ENCODE assay signal across 25 mouse cellular contexts in the genomic region with DNA sequence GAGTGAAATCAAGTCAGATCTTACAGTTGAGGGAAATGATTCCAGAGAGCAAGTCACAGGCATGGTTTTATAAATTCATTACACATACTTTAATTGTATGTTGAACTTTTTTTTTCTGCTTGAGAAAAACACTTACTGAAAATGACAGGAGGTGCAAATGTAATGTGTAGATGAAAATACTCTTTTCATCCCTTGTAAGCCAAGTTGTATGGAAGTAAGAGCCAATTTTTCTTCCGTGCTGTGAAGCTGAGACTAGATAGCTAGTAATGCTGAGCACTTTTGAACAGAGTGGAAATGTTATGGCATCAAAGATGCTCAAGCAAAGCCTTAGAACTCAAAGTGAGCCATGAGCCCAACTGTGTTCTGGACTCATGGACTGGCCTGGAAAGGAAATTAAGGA.
A peak's percentile ranks its signal among the peaks of the same experiment; 100 is the strongest.
DNase-seq lines count a peak whose midpoint lies in the region; ATAC-seq and TF ChIP-seq lines count a peak whose summit lies in the region.
"Had no signal": no experiment of that assay in that cellular context is flagged by ENCODE, and none has a peak within 500 bp of the region (broad histone marks: within the 10 kb centered on the region; RNA-seq: fewer than 3 reads in every experiment).

No protein-coding gene starts in this region.

- no peak overlapping the region for H3K27ac ChIP-seq in forebrain, embryonic 14.5 days (ENCODE audit: low read depth, low read length)
- H3K27ac ChIP-seq in forebrain, embryonic 12.5 days = no peak overlapping the region
- no peak overlapping the region for H3K27ac ChIP-seq in forebrain, postnatal 0 days (ENCODE audit: low read depth, low read length)
- H3K27ac ChIP-seq in forebrain, embryonic 13.5 days = no peak overlapping the region
- H3K27ac ChIP-seq: embryonic facial prominence, embryonic 13.5 days; embryonic facial prominence, embryonic 15.5 days; forebrain, embryonic 10.5 days had no signal

- peak; percentile 50 for DNase-seq in forebrain, embryonic 14.5 days (ENCODE audit: low spot score)
- peak; percentile 32 for DNase-seq in forebrain, postnatal 0 days
- peak; percentile 32 for DNase-seq in brain, embryonic 14.5 days (ENCODE audit: low read depth)
- DNase-seq: adrenal gland, adult 8-10 months; adrenal gland, postnatal 14 days; adrenal gland, postnatal 36 days; B cell, adult 2 months; cerebellum, adult 11 months; cerebellum, adult 18-20 months; cerebellum, adult 8-10 months; cerebellum, adult 9-11 months; cerebellum, postnatal 14 days; cerebellum, postnatal 36 days; embryo, embryonic 11 days had no signal

- no peak overlapping the region for H3K4me3 ChIP-seq in forebrain, embryonic 14.5 days (ENCODE audit: low read depth, low read length)
- H3K4me3 ChIP-seq in forebrain, embryonic 12.5 days (replicated peaks) = no peak overlapping the region
- no peak overlapping the region for H3K4me3 ChIP-seq in forebrain, postnatal 0 days (ENCODE audit: low read depth, low read length)
- H3K4me3 ChIP-seq in forebrain, embryonic 13.5 days = no peak overlapping the region
- H3K4me3 ChIP-seq: embryonic facial prominence, embryonic 13.5 days; embryonic facial prominence, embryonic 15.5 days; erythroblast, embryonic 14.5 days; forebrain, embryonic 10.5 days had no signal

- ATAC-seq in forebrain, embryonic 14.5 days = no peak
- ATAC-seq in forebrain, embryonic 12.5 days (ENCODE audit: low FRiP score) = no peak
- peak; percentile 78 for ATAC-seq in forebrain, postnatal 0 days
- ATAC-seq in forebrain, embryonic 13.5 days = no peak
- ATAC-seq: activated CD4-positive, CD25-positive, alpha-beta regulatory T cell, adult 4 months; CD4-positive, CD25-positive, alpha-beta regulatory T cell, adult 4 months; Patski had no signal

- no peaks in the 10 kb centered on the region for H3K36me3 ChIP-seq in forebrain, embryonic 14.5 days (ENCODE audit: control insufficient read depth, insufficient read depth, low read length)
- H3K36me3 ChIP-seq in forebrain, embryonic 12.5 days (replicated peaks) = no peaks in the 10 kb centered on the region
- H3K36me3 ChIP-seq in forebrain, postnatal 0 days (ENCODE audit: insufficient read depth) = no peaks in the 10 kb centered on the region
- H3K36me3 ChIP-seq in forebrain, embryonic 13.5 days (ENCODE audit: poor library complexity, severe bottlenecking) = no peaks in the 10 kb centered on the region
- H3K36me3 ChIP-seq: embryonic facial prominence, embryonic 13.5 days; embryonic facial prominence, embryonic 15.5 days; forebrain, embryonic 10.5 days; G1E had no signal

- H3K9me3 ChIP-seq in forebrain, embryonic 14.5 days (replicated peaks; ENCODE audit: control insufficient read depth, low read length) = no peaks in the 10 kb centered on the region
- no peaks in the 10 kb centered on the region for H3K9me3 ChIP-seq in forebrain, embryonic 12.5 days
- no peaks in the 10 kb centered on the region for H3K9me3 ChIP-seq in forebrain, postnatal 0 days (ENCODE audit: low read length)
- no peaks in the 10 kb centered on the region for H3K9me3 ChIP-seq in forebrain, embryonic 13.5 days (replicated peaks)
- H3K9me3 ChIP-seq: embryonic facial prominence, embryonic 13.5 days; embryonic facial prominence, embryonic 15.5 days; forebrain, embryonic 10.5 days; G1E had no signal

- WGBS in forebrain, embryonic 14.5 days = 79% methylated on average over 1 of the region's 1 CpGs
- 90% methylated on average over 1 of the region's 1 CpGs for WGBS in forebrain, embryonic 12.5 days
- WGBS in forebrain, postnatal 0 days = 45% methylated on average over 1 of the region's 1 CpGs
- whole genome bisulfite sequencing in forebrain, embryonic 13.5 days = 90% methylated on average over 1 of the region's 1 CpGs

- no peaks in the 10 kb centered on the region for H3K4me1 ChIP-seq in forebrain, embryonic 14.5 days (ENCODE audit: control insufficient read depth, insufficient read depth, low read length)
- H3K4me1 ChIP-seq in forebrain, embryonic 12.5 days = no peaks in the 10 kb centered on the region
- H3K4me1 ChIP-seq in forebrain, postnatal 0 days (ENCODE audit: insufficient read depth) = no peaks in the 10 kb centered on the region
- H3K4me1 ChIP-seq in forebrain, embryonic 13.5 days = no peaks in the 10 kb centered on the region
- H3K4me1 ChIP-seq: embryonic facial prominence, embryonic 13.5 days; embryonic facial prominence, embryonic 15.5 days; forebrain, embryonic 10.5 days had no signal

- no peak for TF ChIP-seq CTCF in forebrain, postnatal 0 days (IDR thresholded peaks at IDR 0.05; ENCODE audit: low read depth)
- TF ChIP-seq CTCF in brain, embryonic 14.5 days (IDR thresholded peaks at IDR 0.05; ENCODE audit: borderline replicate concordance, extremely low read depth, insufficient read depth, insufficient read length) = no peak

- H3K4me2 ChIP-seq in forebrain, embryonic 14.5 days (ENCODE audit: low read length) = no peak overlapping the region
- no peak overlapping the region for H3K4me2 ChIP-seq in forebrain, embryonic 12.5 days
- H3K4me2 ChIP-seq in forebrain, postnatal 0 days (ENCODE audit: low read depth) = no peak overlapping the region
- H3K4me2 ChIP-seq in forebrain, embryonic 13.5 days = no peak overlapping the region
- H3K4me2 ChIP-seq: embryonic facial prominence, embryonic 13.5 days; embryonic facial prominence, embryonic 15.5 days had no signal

- H3K9ac ChIP-seq in forebrain, embryonic 14.5 days (ENCODE audit: low read length) = no peak overlapping the region
- no peak overlapping the region for H3K9ac ChIP-seq in forebrain, embryonic 12.5 days
- H3K9ac ChIP-seq in forebrain, postnatal 0 days = no peak overlapping the region
- no peak overlapping the region for H3K9ac ChIP-seq in forebrain, embryonic 13.5 days
- H3K9ac ChIP-seq: embryonic facial prominence, embryonic 13.5 days; embryonic facial prominence, embryonic 15.5 days had no signal

- no peak for TF ChIP-seq POLR2A in brain, embryonic 14.5 days (IDR thresholded peaks at IDR 0.05; ENCODE audit: borderline replicate concordance, extremely low read depth, insufficient read depth, insufficient read length, poor library complexity, severe bottlenecking)

- no peaks in the 10 kb centered on the region for H3K27me3 ChIP-seq in forebrain, embryonic 14.5 days (replicated peaks; ENCODE audit: control insufficient read depth, insufficient read depth, low read length)
- no peaks in the 10 kb centered on the region for H3K27me3 ChIP-seq in forebrain, embryonic 12.5 days
- H3K27me3 ChIP-seq in forebrain, postnatal 0 days (ENCODE audit: insufficient read depth, low read length) = no peaks in the 10 kb centered on the region
- no peaks in the 10 kb centered on the region for H3K27me3 ChIP-seq in forebrain, embryonic 13.5 days
- H3K27me3 ChIP-seq: CH12.LX; embryonic facial prominence, embryonic 13.5 days; embryonic facial prominence, embryonic 15.5 days; Patski had no signal
